Mouse (Mus musculus) erythroid progenitor cell, adult 5-6 weeks (primary cell): Measurements from ENCODE around the gene Rbp7. TPM values are rescaled to one million over a fixed set of nuclear protein-coding genes. Genes with fewer than 3 reads are reported as not detected.
"Not testable (repeated sequence)": the region's sequence is repeated elsewhere in the genome, so short reads cannot be mapped to it uniquely, and the experiment has no call there.

Experiments used
- ATAC-seq: replicated peaks from 2 replicates; pipeline ENCODE4 v1.8.0; 2016; ENCODE audit warnings: moderate number of reproducible peaks, mild to moderate bottlenecking, moderate TSS enrichment, inconsistent platforms; ENCODE audit not compliant: poor library complexity, low FRiP score, severe bottlenecking
- total RNA-seq, 2 experiments: library from RNA; stranded (forward) in 1 of 2; stranded (reverse) in 1 of 2; fragments of 150-400 nt in 1 of 2; fragments of 186-747, 209-891 nt in 1 of 2; gene quantifications; 2 replicates each; pipeline versions ENCODE4 v1.2.3 to v1.2.4; 2015 to 2017; ENCODE audit warnings: low replicate concordance in 2 of 2

Rbp7 gene
- total RNA-seq, 2 experiments from 2014 or later = not detected

DNA sequence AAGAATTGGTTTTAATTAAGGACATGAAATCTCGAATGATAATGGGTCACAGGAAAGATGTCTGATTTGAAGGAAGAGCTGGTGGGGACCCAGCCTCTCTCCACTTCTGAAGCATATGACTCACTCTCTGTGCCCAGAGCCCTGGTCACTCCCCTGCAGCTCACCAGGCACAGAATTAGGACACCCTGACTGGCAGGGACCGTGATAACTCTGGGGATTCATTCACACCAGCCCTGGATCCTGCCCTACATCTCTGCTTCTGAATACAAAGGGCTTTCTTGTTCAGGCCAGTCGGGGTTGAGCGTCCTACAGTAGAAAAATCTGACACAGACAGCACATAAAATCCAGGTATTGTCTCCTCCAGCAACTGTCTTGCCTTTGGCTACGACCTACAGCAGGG lies 3.7 kb upstream of the Rbp7 start:
- ATAC-seq = no peak

DNA sequence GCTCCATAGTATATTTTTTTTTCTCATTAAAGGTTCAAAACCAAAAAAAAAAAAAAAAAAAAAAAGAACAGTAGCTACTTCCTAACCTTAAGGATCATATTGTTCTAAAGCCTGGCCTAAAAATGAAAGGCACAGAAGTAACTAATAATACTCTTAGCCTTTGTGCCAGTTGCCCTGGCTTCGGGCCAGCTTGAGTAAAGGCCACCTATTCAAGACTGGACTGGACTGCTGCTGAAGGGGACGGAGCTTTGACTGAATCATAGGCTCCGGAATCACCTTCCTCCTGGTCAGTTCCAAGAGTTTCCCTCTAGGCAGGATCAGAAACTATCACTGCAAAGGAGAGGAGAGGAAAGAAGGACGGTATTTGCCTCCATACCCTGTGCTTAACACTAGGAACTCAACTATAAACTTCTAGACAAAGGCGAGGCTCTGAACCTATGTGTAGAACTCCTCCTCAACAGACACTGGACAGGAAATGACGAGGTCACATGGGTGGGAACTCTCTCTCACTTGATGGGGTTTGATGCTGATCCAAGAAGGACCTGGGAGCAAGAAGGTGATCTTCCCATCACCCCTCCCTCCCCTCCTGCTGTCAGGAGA lies 3.2 kb upstream of the Rbp7 start:
- ATAC-seq = no peak

- ATAC-seq = peak; percentile 82
Measured at GRCm38 (mm10) chr4:149457163-149457562, 2.4 kb upstream of the Rbp7 start.

- ATAC-seq = no peak
Measured at GRCm38 (mm10) chr4:149454263-149454662, 515 bp downstream of the Rbp7 start.

DNA sequence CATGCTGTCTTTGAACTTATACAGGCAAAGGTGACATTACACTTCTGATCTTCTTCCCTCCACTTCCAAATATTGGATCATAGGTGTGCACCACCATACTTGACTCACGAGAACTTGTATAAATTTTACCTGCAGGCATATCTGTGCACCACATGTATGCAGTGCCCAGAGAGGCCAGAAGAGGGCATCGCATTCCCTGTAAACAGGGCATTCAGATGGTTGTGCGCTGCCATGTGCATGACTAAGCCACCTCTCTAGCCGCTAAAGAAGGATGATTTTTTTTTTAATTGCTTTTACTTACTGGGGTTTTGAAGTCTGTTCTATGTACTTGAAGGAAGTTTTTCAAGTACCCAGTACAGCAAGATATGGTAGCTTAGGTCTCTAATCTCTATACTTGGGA lies 1.1 kb downstream of the Rbp7 start:
- ATAC-seq = no peak

DNA sequence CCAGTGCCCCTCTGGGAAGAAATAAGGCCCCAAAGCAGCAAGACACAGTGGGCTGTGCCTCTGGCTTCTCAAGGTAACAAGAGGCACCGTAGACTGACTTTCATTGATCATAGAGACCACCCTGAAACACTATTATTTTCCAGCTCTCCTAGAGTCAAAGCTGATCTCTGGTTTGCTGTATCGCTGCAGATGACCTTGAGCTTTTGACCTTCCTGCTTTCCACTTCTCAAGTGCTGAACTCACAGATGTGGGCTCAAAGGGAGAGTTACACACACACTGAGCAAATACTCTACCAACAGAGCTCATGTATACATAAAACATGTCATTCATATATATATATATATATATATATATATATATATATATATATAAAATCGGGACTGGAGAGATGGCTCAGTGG lies 4.1 kb downstream of the Rbp7 start:
- ATAC-seq = no peak

GRCm38 (mm10) chr4:149446309-149446708 lies 8.5 kb downstream of the Rbp7 start:
- ATAC-seq = no peak

GRCm38 (mm10) chr4:149445868-149446267 lies 8.9 kb downstream of the Rbp7 start:
- peak; percentile 49; the same call in 1 of the 2 replicates for ATAC-seq

DNA sequence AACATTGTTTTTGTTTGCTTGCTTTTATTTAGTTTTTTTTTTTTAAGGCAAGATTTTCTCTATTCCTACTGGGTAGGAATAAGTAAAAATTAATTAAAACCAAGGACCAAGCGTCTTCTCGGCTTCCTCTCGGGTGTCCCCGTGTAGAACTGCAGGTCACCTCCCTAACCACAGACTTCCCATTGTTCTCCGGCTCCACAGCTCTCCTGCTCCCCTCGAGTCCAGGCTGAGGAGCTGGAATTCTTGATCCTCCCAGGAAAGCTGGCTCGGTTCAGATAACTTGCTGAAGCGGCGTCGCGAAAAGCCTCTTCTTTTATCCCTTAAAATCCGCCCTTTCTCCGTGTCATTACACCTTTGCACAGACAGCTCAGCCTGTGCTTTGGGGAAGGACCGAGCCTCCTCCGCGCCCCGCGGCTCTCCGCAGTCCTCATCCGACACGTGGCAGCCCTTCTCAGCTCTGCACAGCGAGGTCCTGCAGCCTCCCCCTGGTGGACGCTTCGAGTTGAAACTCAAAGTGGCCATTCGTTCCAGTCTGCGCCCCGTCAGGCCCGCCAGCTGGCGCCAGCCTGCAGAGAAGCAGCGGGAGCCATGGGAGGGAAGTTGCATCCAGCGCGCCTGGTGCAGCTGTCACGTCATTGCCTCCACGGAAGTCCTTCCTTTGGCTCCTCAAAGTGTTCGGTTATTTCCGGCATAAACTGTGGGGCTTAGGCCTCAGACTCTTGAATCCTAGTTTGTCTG lies 9.6 kb downstream of the Rbp7 start:
- ATAC-seq = peak; percentile 96

DNA sequence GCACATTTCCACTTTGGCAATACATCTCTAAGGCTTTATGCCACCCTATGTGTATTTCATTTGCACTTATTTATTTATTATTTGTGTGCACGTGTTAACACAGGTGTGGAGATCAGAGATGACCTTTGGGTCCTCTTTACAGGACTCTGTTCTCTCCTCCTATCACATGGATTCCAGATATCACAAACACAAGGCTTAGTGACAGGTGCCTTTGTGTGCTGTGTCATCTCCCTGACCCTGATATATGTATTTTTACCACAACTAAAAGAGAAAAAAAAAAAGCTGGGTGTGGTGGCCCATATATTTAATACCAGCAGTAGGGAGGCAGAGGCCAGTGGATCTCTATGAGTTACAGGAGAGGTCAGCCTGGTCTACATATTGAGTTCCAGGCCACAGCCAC lies 10.3 kb downstream of the Rbp7 start:
- ATAC-seq = no peak

GRCm38 (mm10) chr4:149442436-149442835 lies 12.3 kb downstream of the Rbp7 start:
- no peak for ATAC-seq

DNA sequence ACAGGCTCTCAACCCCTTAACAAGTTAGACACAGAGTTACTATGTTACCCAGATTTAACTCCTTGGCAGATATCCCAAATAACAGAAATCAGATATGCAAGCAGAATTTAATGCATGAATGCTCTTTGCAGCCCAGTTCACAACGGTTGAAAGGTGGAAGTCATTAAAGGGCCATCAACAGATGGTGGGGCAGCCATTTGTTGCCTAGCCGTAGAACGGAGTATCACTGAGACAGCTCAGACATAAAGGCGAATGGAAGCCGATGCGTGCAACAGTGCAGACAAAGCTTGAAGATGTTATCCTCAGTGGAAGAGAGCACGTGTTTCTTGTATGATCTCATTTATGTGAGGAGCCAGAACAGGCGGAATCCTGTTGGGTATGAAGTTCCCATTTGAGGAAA lies 14.2 kb downstream of the Rbp7 start:
- no peak for ATAC-seq

- ATAC-seq = not testable (repeated sequence)
Measured at GRCm38 (mm10) chr4:149431887-149432286, 22.9 kb downstream of the Rbp7 start.

DNA sequence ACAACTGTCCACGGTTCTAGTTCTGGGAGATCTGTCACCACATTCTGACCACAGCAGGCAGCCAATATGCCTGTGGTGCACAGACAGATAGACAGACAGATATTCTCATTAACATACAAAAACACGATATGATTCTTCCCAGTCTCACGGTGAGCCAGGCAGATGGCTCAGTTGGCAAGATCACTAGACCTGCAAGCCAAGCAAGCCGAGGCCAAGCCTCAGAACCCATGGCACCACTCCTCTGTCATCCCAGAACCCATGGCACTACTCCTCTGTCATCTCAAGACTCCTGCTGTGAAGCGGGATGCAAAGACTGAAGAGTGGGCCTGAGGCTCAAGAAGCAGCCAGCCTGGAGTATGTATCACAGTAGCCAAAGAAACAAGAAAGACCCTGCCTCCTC lies 25.2 kb downstream of the Rbp7 start:
- ATAC-seq = no peak

GRCm38 (mm10) chr4:149426325-149427199 lies 28.2 kb downstream of the Rbp7 start, which contains the start of gene Ube4b:
TSS of gene Ube4b (minus strand) at chr4:149426749.
- ATAC-seq = peak; percentile 90

GRCm38 (mm10) chr4:149425801-149426292 lies 28.9 kb downstream of the Rbp7 start:
- ATAC-seq = peak; percentile 37

DNA sequence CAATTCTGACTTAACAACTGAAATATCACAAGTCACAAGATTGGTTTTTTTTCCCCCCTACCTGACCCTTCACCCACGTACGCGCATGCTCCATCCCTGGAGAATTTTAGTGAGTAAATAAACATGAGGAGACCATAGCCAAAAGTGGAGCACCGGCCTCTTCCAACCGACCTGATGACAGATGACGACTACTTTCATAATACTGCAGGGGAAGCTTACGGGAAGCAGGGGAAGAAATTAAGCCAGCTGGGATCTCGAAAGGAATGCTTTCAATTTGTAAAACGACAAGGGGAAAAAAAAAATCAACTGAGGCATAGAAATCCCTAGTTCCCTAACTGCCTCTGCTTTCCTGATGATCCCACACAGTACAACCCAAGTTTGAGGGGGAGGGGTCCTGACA lies 30.0 kb downstream of the Rbp7 start:
- no peak for ATAC-seq

- ATAC-seq = no peak
Measured at GRCm38 (mm10) chr4:149417854-149418365, 36.9 kb downstream of the Rbp7 start.

DNA sequence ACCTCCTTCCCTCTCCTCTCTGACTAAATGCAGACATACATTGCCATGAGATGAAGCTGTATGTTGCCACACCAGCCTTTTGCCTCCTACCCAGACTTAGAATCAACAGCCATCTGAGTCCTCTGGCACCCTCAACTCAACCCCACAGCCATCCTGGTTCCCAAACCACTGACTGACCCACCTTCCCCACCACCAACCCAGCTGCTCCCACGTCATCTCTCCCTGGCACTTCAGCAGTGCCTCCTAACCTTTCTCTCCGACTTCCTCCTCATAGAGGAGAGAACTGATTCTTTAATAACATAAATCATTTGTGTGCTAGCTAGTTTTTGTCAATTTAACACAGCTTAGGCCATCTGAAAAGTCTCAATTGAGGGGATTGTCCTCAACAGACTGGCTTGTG lies 37.8 kb downstream of the Rbp7 start:
- ATAC-seq = no peak

- ATAC-seq = no peak
Measured at GRCm38 (mm10) chr4:149416417-149416816, 38.4 kb downstream of the Rbp7 start.
